Mouse (Mus musculus) heart, embryonic 14.5 days (tissue): ENCODE data around the gene Aanat. TPM values are rescaled to one million over a fixed set of nuclear protein-coding genes. Genes with fewer than 3 reads are reported as not detected.

Experiments used
- ATAC-seq: fragments of 200-750 bp; cut with Nextera tagmentation; 2 replicates; pipeline ENCODE4 v1.8.0; 2017; ENCODE audit warnings: low read depth, moderate TSS enrichment; ENCODE audit not compliant: insufficient number of reproducible peaks, insufficient read depth, low FRiP score
- H3K27ac ChIP-seq, 2 experiments: fragments of 200-500 bp in 1 of 2; fragments of 300-500 bp in 1 of 2; sonication (generic) in 1 of 2; replicated peaks in 1 of 2; 2 replicates each; pipeline ENCODE4 v1.5.1; 2012 to 2014; ENCODE audit warnings: low read depth in 2 of 2, low read length in 2 of 2, control low read depth in 1 of 2, mild to moderate bottlenecking in 1 of 2, mixed read lengths in 1 of 2; ENCODE audit not compliant: control insufficient read depth in 1 of 2, insufficient read depth in 1 of 2
- H3K27me3 ChIP-seq: fragments of 300-500 bp; sonication (generic); 2 replicates; pipeline ENCODE4 v1.6.1; 2014; ENCODE audit warnings: mild to moderate bottlenecking, low read length, control low read depth; ENCODE audit not compliant: control insufficient read depth, insufficient read depth
- H3K36me3 ChIP-seq: fragments of 300-500 bp; sonication (generic); 2 replicates; pipeline ENCODE4 v1.6.1; 2014; ENCODE audit warnings: mild to moderate bottlenecking, control low read depth, low read length, mixed read lengths; ENCODE audit not compliant: control insufficient read depth, insufficient read depth
- H3K4me1 ChIP-seq, 2 experiments: fragments of 200-500 bp in 1 of 2; fragments of 300-500 bp in 1 of 2; sonication (generic) in 1 of 2; 2 replicates each; pipeline ENCODE4 v1.6.1; 2012 to 2014; ENCODE audit warnings: low read length in 2 of 2, control low read depth in 1 of 2, mixed read lengths in 1 of 2; ENCODE audit not compliant: control insufficient read depth in 2 of 2, insufficient read depth in 2 of 2
- H3K4me2 ChIP-seq: fragments of 300-500 bp; sonication (generic); 2 replicates; pipeline ENCODE4 v1.6.1; 2014; ENCODE audit warnings: mild to moderate bottlenecking, low read length
- H3K4me3 ChIP-seq, 2 experiments: fragments of 200-500 bp in 1 of 2; fragments of 300-500 bp in 1 of 2; sonication (generic) in 1 of 2; 2 replicates each; pipeline ENCODE4 v1.5.1; 2012 to 2014; ENCODE audit warnings: low read length in 2 of 2, mild to moderate bottlenecking in 2 of 2, control low read depth in 1 of 2, low read depth in 1 of 2, moderate library complexity in 1 of 2; ENCODE audit not compliant: control insufficient read depth in 1 of 2, insufficient read depth in 1 of 2
- H3K9ac ChIP-seq: fragments of 300-500 bp; sonication (generic); 2 replicates; pipeline ENCODE4 v1.6.1; 2014; ENCODE audit warnings: mild to moderate bottlenecking, low read length
- H3K9me3 ChIP-seq: fragments of 300-500 bp; sonication (generic); 2 replicates; pipeline ENCODE4 v1.6.1; 2016; ENCODE audit warnings: low read length, control low read depth; ENCODE audit not compliant: control insufficient read depth
- WGBS: fragments of 180-500 bp; shearing (Covaris S2); extraction: QIAGEN DNeasy Blood & Tissue Kit; methylation state at CpG from one replicate; pipeline ENCODE4 v1.1.7; 2014; 5-methylcytosine and 5-hydroxymethylcytosine counted together
- polyA plus RNA-seq: library from polyadenylated mRNA; unstranded; fragments of >200 nt; fragmentation: Nextera tagmentation; extraction: Ambion mirVana; gene quantifications from 2 replicates; pipeline ENCODE4 v1.2.1, GENCODE M21; 2014

The Aanat gene
- polyA plus RNA-seq, 1 experiment from 2014 or later, result 0.28 TPM

DNA sequence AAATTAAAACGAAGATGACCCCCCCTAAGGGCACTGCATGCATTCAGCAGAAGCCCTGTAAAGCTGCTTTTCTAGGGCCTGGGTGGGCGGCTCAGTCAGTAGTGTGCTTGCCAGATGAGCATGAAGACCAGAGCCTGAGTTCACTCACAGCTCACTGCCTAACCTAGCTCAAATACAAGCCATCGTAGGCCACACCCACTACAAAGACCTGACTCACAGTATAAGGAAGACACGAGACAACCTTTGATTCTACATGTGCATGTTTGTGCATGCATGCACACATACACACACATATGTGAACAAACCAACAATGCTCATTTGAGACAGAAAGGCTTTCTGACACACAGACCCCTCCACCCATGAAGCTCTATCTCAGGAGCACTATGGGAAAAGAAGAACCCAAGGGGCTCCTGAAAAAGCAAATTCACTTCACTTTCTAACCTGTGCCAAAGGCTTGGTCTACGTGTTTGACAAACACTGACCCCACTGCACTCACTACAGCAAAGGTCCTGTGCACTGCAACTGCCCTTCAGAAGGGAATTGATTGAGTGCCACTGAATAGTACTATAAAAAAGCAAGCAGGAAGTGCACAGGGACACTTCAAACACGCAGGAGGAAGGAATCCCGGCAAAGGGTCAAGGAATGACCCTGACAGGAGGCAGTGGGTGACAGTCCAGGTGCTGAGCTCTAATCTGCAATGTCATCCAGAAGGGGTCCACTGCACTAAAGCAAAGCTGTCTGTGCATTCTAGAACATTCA lies 20.8 kb upstream of the Aanat start:
- H3K27ac ChIP-seq, result no peak overlapping the region
- H3K9me3 ChIP-seq, result no peaks in the 10 kb centered on the region
- H3K27me3 ChIP-seq, result no peaks in the 10 kb centered on the region
- H3K9ac ChIP-seq, result no peak overlapping the region
- ATAC-seq, result no peak
- no peak overlapping the region for H3K4me2 ChIP-seq
- H3K4me3 ChIP-seq, result no peak overlapping the region
- no peaks in the 10 kb centered on the region for H3K36me3 ChIP-seq
- H3K4me1 ChIP-seq, result peaks cover 8 to 17% of the 10 kb centered on the region in 2 experiments
- 62% methylated on average over 7 of the region's 7 CpGs for WGBS

DNA sequence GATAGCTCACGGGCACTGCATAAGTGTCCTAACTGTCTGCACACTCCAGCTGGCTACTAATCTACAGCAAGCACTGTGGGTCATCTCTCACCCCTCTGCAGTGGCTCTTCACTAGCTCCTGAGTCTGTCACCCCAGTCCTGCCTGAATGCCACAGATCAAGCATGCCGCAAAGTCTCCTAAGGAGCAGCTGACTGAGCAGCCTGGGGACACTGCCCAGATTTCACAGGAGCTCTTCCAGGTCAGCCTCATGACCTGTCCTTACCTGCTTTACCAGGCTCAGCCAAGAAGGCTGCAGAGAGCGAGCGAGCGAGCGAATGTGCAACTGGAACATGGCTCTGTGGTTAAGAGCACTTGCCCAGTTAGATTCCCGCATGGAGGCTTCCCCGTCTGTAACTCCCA lies 18.7 kb upstream of the Aanat start:
- Histone ChIP-seq H3K4me3 (no peak overlapping the region), H3K9ac (peak overlapping the region; percentile 32; the same call in 1 of the 2 replicates), H3K27ac (no peak overlapping the region; a peak in 1 of 4 replicates), H3K4me1 (peaks cover 15 to 32% of the 10 kb centered on the region in 2 experiments), H3K4me2 (no peak overlapping the region), H3K36me3 (0 out of 2 replicates have a peak, but pooled peaks cover 4% of the 10 kb centered on the region), H3K27me3 (no peaks in the 10 kb centered on the region), H3K9me3 (no peaks in the 10 kb centered on the region)
- ATAC-seq, result no peak
- WGBS, result 66% methylated on average over 8 of the region's 8 CpGs

DNA sequence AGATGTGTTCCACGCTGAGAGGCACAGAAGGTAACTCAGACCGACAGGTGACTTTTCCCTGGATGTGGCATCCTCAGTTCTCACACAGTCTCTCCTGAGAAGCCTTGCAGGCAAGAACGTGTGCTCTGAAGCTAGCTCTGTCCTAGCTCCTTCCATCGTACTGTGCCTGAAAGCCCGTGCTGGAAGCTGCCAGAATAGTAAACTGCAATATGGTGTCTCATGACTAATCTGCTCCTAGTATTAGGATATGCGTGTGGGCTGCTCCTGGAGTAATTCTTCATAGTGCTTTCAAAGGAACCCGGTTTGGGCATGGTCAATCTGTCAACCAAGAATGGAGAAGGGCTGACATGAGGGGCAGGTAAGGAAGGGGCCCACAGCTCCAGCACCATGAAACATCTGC lies 15.4 kb upstream of the Aanat start:
- WGBS, result 77% methylated on average over 7 of the region's 7 CpGs
- Histone ChIP-seq H3K4me1 (peaks cover 36 to 56% of the 10 kb centered on the region in 2 experiments), H3K9me3 (no peaks in the 10 kb centered on the region), H3K27me3 (no peaks in the 10 kb centered on the region), H3K4me2 (no peak overlapping the region; the same call in 1 of the 2 replicates), H3K4me3 (no peak overlapping the region), H3K9ac (no peak overlapping the region; the same call in 1 of the 2 replicates), H3K27ac (no peak overlapping the region), H3K36me3 (0 out of 2 replicates have a peak, but pooled peaks cover 4% of the 10 kb centered on the region)
- ATAC-seq, result no peak

DNA sequence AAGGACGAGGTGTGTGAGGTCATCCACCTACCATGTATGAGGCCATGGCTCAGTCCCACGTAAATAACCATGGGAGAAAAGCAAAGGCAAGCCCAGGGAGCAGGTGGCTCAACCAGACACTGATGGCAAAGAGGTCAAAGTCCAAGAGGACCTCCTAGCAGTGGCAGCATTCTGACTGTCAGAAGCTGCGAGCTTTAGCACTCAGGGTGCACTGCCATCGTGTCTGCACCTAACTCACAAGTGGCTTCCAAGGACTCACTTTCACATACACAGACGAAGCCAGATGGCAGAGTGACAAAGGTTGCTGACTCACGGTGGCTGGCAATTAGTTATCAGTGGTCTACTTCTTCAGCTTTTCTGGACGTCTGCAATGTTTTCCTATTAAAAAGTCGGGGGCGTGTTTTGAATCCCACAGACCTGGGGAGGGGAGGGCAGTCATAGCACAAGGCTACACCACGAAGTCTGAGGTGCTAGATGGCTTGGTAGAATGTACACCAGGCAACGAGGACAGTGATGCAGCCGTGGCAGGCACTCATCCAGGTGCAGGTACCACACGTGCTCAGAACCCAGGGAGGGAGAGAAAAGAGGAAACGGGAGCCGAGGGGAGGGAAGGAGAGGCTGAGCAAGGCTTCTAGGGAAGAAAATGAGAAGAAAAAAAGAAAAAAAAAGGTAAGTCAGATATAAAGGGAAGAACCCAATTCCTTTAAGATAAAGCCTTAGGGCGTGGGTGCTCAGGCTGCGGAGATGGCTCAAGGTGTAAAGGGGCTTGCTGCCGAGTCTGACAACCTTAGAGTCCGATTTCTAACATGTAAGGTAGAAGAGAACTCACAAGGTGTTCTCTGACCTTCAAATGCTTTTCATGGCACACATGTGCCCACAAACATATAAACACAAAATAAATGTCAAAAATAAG lies 14.2 kb upstream of the Aanat start:
- no peak overlapping the region; a peak in 1 of 4 replicates for H3K27ac ChIP-seq

DNA sequence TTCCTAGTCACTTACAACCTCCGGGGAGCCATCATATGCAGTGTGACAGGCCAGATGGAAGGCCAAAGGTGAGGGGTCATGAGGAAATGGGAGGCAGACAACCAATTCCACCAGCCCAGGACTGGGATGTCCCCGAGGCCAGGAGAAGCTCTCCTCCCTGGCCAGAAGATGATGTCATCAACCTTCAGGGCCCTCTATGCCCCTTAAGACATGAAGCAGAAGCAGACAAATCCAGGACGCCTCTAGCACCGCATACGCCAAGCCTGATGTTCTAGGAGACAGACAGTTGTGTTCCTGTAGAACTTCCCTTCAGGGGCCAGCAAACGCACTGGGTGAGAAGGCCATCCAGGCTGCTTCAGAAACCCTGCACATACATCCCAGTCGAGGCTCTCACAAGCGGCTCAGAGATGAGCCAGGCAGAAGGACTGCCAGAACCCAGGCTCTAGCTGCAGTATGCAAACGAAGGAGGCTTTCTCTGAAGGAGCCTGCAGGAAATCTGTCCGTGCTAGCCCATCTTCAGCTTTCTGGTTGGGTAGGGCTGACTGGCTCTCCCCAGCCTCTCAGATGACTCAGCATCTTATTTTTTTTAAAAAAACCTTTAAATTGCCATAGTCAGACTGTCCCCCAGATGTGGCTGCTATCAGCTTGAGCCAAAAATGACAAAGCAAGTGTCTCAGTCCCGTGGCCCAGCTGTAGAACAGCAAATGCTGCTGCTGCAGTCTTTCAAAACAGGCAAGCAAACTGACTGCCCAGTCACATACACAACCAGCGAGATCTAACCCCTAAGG lies 13.3 kb upstream of the Aanat start:
- H3K4me3 ChIP-seq, result no peak overlapping the region
- WGBS, result 47% methylated on average over 12 of the region's 12 CpGs

More for the DNA sequence above, 14.2 kb upstream of the Aanat start:
- H3K9ac ChIP-seq, result no peak overlapping the region
- H3K27me3 ChIP-seq, result no peaks in the 10 kb centered on the region
- WGBS, result 60% methylated on average over 19 of the region's 19 CpGs
- H3K9me3 ChIP-seq, result no peaks in the 10 kb centered on the region
- peak overlapping the region; percentile 40; the same call in 1 of the 2 replicates for H3K4me2 ChIP-seq
- H3K36me3 ChIP-seq, result 0 out of 2 replicates have a peak, but pooled peaks cover 4% of the 10 kb centered on the region
- no peak for ATAC-seq
- no peak overlapping the region for H3K4me3 ChIP-seq
- H3K4me1 ChIP-seq, result peaks cover 41 to 66% of the 10 kb centered on the region in 2 experiments

DNA sequence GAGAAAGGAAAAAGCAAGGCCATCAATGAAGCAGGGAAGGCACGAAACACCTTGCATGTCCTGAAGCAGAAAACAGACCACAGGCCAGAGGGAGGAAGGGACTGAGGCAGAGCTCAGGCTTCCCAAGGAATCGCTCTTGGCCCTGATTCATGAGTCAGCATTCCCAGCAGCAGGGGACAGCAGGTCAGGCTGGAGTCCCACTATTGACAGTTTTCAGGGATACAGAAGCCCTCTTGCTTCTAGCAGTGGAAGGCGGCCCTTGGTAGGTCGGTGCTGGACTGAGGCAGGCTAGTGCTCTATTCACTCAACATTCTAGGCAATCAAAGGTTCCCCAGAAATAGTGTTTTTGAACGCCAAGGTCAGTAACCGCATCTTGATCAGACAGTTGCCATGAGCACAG lies 11.7 kb upstream of the Aanat start:
- Histone ChIP-seq H3K9me3 (no peaks in the 10 kb centered on the region), H3K4me2 (no peak overlapping the region), H3K36me3 (peaks cover 7% of the 10 kb centered on the region; the same call in 1 of the 2 replicates), H3K4me3 (no peak overlapping the region), H3K4me1 (peaks cover 35 to 62% of the 10 kb centered on the region in 2 experiments), H3K9ac (peak overlapping the region; percentile 28; the same call in 1 of the 2 replicates), H3K27me3 (no peaks in the 10 kb centered on the region), H3K27ac (no peak overlapping the region)
- WGBS, result 51% methylated on average over 6 of the region's 6 CpGs
- ATAC-seq, result no peak

More for the DNA sequence above, 13.3 kb upstream of the Aanat start:
- Histone ChIP-seq H3K9me3 (no peaks in the 10 kb centered on the region), H3K27me3 (no peaks in the 10 kb centered on the region), H3K4me1 (peaks cover 35 to 62% of the 10 kb centered on the region in 2 experiments), H3K27ac (peak overlapping the region; percentile 21 to 48; a peak in 2 of 4 replicates), H3K36me3 (0 out of 2 replicates have a peak, but pooled peaks cover 4% of the 10 kb centered on the region), H3K4me2 (peak overlapping the region; percentile 40), H3K9ac (peak overlapping the region; percentile 34)
- ATAC-seq, result peak; percentile 40; the same call in 1 of the 2 replicates
